Mouse (Mus musculus) heart, postnatal 36 days (tissue): ENCODE measurements around the gene Sec61b. TPM values are rescaled to one million over a fixed set of nuclear protein-coding genes. Genes with fewer than 3 reads are reported as not detected.

Source experiments
- DNase-seq, 2 experiments: peaks; one replicate each; pipeline ENCODE4 v3.0.0; 2021 to 2022
- intact Hi-C: fragments of 180-260 bp; cut with DNase I; formaldehyde crosslinking; loops from one replicate; pipeline ENCODE4 v1.15.1; 2025
- total RNA-seq, 2 experiments: library from RNA; stranded (reverse); gene quantifications; 2 replicates each; pipeline ENCODE4 v1.2.3; 2021

Sec61b gene
- total RNA-seq, 2 experiments from 2014 or later = 22.3 to 22.6 TPM

DNA sequence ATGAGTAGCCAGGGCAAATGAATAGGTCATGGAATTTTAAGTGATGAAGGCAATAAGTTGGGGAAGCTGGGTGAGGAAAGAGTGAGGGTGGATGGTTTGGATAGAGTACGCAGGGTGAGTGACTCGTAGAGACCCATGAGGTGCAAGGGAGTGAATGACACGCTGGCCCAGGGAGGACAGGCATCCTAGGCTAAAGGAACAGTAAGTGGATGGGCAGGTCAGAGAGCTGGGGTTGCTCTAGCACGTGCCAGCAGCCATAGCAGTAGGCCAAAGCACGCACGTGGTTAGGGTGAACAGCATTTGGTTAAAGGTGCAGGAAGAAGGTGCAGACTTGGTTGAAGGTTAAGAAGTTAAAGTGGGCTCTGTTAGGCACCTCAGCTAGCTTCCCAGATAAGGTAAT lies 3.1 kb downstream of the Sec61b start:
- intact Hi-C loops = loop anchor here (10.0 kb wide), 1 partner anchor 123 kb away; the partner anchor contains the start of gene Tgfbr1

DNA sequence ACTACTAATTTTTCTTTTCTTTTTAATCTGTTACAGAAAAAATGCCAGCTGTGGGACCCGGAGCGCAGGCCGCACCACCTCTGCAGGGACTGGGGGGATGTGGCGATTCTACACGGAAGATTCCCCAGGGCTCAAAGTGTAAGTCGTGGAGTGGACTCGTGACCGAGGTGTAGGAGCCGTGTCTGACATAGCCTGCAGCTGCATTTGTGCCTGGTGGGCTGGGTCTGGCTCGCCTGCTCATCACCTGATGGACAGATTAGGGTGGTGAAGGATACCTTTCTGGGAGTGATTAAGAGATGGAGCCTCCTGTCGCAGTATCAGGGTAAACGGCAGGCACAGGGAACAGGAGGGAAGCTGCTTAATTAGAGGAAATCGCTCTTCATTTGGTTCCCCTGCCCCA lies 5.6 kb downstream of the Sec61b start:
- no peak for DNase-seq
- intact Hi-C loops = no loop called here

More for the DNA sequence above, 3.1 kb downstream of the Sec61b start:
- DNase-seq = no peak

DNA sequence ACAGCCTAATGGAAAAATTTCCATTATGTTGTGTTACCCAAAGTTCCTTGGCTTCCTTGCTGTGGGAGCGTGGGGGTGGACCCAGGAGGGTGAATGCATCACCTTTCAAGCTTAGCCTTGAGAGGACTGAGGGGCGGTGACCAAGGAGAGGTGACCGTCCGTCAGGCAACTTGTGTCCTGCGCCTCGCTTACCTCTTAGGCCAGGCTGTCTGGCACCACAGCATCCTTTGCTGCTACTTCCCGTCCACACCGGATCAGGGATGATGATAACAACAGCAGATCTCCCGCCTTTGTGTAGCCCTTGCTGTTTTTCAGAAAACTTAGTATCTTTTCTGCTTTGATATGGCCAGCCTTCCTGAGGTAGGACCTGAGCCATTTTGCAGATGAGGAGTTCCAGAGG lies 6.1 kb downstream of the Sec61b start:
- intact Hi-C loops = no loop called here
- DNase-seq = no peak

DNA sequence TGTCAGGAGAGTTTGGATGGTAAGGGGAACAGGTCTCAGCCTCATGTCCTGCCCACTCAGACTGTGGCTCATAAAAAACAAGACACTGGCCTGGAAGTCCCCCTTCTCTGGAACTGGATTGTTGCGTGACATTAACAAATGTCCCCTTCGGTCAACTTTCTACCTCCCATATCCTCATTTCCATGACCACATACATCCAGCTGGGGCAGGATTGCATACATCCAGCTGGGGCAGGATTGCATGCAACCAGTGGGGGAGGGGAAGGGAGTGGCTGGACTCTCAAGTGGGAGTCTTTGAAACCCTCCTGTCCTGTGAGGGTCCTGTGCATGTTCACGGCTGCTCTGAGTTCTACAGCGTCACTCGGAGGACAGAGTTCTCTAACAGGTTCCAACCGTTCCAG lies 16.8 kb downstream of the Sec61b start:
- no peak for DNase-seq
- intact Hi-C loops = no loop called here

DNA sequence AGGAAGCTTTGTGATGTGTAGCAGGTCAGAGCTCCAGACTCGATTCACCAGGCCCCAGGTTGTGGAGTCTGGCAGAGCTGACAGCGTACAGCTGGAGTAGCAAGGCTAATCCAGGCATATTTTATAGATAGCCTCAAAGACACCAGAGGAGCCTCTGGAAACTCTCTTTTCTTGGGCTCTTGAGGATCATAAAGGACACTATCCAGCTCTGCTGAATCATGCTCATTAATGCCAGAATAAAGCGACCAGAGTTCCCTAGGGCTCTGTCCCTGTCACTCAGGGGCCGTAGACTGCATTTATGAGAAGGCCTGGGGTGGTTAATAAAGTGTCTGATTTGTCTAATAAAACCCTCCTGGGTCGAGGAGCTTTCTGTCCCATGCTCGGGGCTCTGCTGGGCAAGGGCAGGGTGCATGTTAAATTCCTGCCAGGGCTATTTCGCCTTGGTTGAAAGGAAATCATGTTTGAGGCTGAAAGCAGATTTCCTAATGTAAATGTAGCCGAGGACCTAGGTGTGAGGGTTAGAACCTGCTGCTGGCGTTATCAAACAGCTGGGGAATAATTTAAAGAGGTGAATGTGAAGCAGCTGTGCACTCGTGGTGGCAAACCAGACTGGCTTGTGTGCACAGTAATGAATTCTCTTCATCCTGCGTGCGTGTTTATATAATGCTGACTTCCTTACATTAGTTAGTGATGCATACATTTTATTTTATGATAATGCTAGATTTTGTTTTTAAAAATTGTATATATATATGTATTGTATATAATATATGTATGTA lies 18.0 kb downstream of the Sec61b start:
- intact Hi-C loops = no loop called here
- no peak for DNase-seq

DNA sequence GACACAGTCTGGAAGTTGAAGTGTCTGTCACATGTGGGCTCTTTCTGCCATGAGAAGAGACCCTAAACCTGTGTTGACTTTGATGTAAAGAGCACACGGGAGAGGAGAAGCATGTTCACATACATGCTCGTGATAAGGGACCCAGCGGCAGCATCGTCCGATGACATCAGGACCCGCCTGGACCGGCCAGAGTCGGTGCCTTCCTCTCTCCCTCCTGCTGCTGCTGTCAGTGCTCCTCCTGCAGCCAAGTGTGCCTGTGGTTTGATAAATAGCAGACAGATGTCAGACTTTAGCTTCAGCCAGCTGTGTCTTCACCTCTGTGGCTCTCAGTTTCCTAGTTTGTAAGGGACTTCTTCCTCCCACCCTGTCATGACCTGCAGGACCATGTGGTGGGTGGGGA lies 19.0 kb downstream of the Sec61b start:
- DNase-seq = no peak
- intact Hi-C loops = no loop called here

DNA sequence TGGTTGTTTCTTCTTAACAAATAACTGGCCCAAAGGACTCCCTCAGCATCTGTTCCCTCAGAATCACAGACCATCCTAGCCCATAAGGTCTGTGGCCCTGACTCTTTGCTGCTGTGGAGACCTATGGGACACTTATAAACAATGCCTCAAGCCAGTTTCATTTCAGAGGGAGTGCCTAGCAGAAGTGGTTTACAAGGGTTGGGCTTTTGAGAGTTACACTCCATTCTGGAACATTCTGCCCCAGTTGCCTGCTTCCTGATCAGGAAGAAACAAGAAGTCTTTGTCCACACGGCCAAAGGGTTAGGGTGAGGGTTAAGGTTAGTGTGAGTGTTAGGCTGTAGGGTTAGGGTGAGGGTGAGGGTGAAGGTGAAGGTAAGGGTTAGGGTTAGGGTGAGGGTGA lies 19.7 kb downstream of the Sec61b start:
- intact Hi-C loops = no loop called here
- DNase-seq = no peak

DNA sequence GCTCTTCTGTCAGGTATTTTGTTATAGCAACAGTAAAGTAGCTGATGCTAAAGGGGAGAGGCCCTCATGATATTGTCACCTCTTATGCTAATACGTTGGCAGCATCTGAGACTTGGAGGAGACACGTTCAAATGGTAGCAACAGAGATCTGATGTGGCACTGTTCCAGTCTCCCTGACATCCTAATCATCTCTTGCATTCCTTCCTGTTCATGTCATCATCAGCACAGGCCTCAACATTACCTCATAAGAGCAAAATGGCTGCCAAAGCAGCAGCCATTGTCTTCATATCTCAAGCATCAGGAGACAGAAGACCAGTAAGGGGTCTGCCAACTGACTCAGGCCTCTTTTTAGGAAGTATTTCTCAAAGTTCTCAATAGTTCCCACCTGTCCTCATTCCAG lies 20.2 kb downstream of the Sec61b start:
- intact Hi-C loops = no loop called here

DNA sequence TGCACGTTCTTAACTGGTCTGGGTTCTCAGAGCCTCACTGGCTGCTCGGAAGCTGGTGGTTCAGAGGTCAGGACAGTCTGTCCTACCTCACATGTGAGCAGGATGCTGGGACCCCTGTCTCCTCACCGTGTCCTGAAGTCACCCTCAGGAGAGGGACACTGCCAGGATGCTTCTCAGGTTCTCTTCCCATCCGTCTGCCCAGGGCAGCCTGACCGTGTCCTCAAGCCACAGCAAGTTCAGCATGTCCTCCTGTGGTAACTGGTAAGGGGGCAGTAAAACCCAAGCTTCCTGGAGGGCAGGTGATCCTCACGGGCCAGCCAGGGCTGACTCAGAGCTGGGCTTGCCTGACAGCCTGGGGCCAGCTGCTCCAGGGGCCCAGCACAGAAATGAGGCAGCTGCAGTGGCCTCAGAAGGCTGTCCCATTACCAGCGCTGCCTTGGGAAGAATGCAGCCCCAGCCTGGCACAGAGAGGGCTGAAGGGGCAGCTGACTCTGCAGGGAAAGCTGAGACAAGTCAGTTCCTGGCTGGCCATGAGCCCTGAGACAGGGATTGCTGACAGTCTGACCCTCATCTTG lies 23.4 kb downstream of the Sec61b start:
- intact Hi-C loops = no loop called here
- DNase-seq = no peak

More for the DNA sequence above, 20.2 kb downstream of the Sec61b start:
- no peak for DNase-seq

DNA sequence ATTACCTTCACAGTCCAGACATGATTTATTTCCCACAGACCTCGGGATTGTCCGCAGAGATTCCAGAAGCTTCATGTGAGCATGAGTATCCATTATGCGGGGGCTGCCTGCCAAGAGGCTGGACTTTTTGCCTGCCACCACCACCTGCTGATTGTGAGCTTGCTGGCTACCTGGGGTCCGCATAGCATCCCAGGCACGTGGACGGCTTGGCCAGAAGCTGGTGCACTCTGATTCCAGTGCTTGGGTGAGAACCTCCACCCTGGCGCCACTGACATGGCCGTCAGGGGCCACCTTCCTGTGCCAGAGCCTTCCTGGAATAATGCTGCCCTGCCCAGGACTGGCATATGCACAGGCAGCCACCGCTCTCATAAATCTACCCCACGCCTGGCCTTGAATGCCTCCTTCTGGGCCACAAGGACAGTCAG lies 24.7 kb downstream of the Sec61b start:
- intact Hi-C loops = no loop called here
- no peak for DNase-seq

DNA sequence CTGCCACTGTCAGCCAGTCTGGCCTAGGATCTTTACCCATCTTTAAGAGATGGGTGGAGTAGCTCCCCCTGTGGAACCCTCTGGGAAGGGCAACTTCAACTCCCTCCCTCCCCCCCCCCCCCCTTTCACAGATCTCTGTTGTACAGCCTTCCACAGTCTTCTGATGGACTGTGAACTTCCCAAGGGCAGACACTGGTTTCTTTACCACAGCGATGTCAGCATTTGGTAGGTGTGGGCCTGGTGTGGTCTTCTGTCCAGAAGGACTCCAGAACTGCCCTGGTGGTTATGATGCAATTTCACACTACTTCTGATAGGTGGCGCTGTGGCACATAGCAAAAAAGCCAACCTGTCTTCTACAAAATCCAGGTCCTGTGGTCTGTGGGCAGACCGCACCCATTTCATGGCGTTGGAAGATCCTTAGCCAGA lies 28.1 kb downstream of the Sec61b start:
- peak; percentile 22 to 44 for DNase-seq
- intact Hi-C loops = loop anchor here (5.0 to 10.0 kb wide), 2 partner anchors 65 to 692 kb away; no protein-coding TSS in a partner anchor

DNA sequence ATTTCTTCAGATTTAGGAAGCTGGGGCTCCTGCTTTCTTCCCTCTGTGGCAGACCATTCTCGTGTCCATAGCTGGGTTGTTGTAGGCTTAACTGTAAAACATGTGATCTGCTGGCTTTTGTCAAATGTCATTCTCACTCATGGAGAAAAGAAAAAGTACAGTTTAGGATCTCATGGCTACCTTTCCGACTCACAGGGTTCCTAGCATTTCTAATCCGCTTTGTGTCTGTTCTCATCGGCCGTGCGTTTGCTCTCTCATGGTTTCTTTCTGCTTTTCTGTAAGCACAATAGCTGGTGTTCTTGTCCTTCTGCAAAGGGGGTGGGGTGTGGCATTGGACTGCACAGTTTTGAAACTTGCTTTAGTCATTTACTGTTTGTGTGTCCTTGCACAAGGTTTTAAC lies 28.6 kb downstream of the Sec61b start:
- intact Hi-C loops = loop anchor here (5.0 to 10.0 kb wide), 2 partner anchors 66 to 692 kb away; no protein-coding TSS in a partner anchor

DNA sequence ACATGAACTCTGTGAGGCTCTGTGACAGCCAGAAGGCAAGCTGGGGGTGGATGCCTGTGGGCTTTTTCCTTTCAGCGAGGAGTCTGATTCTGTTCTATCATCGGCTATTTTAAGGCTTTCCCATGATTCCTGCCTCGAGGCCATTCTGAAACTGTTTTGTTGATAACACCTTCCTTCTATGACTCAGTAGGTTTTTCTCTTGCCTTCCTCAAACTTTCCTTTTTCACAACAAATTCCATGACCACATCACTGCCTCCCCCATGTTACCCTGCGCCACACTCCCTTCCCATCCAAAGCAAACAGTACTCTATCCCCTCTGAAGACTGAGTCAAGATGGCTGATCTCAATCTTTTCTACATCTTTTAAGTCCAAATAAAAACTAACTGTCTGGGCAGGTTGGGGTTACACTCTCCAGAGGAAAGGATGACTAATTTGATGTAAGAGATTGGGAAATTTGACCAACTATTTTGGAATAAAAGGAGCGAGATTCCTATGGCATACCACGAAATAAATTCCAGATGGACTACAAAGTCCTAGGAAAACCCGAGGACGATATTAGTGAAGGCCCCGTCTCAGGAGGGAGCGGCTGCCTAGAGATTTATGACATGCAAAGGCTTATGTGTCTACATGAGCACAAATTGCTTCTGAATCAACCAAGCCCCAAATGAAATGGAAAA lies 30.5 kb downstream of the Sec61b start:
- intact Hi-C loops = loop anchor here (5.0 to 10.0 kb wide), 2 partner anchors 68 to 690 kb away; no protein-coding TSS in a partner anchor
- DNase-seq = no peak

More for the DNA sequence above, 28.6 kb downstream of the Sec61b start:
- DNase-seq = no peak

DNA sequence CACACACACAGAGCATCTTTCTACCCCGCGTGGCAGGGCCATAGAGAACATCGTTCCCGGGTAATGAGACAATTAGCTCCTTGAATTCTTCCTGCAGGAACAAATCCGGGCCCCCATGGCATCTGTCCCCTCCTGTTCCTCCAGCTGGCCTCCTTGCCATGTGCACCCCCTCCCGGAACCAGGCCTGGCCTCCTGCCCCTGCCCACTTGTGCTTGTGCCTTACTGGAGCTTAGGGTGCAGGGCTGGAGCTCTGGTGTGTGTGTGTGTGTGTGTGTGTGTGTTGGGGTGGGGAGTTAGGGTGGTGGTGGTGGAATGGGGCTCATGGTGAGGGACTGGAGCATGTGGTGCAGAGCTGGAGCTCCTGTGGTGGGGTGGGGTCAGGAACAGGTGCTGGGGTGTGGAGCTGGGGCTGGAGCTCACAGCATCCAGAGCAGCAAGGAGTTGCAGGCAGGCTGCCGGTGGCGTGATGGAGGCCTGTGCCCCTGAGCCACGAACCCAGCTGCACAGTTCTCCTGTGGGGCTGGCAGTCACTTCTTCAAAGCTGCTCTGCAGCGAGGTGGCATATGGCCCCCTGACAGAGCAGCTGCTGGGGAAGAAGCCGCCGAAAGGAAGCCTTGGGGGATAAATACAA lies 44.2 kb downstream of the Sec61b start:
- no peak for DNase-seq
- intact Hi-C loops = no loop called here

DNA sequence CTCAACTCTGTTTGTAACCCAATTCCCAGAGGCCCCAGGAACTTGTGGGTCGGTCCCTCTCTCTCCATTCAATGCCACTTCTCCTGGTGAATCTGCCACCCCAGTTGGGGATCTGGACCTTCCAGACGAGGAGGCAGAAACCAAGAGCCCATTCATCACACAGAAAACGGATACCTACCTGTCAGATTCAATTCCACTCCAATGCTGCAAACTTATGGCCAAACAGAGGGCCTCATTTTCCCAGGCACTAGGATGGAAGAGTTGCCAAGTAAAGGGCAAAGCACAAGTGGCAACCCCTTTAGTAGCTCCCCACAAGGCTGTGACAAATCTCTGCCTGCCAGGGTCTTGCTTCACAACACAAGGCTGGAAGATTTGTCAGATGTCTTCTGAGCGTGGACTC lies 45.6 kb downstream of the Sec61b start:
- intact Hi-C loops = loop anchor here (5.0 kb wide), 1 partner anchor 677 kb away; no protein-coding TSS in a partner anchor
- no peak for DNase-seq

DNA sequence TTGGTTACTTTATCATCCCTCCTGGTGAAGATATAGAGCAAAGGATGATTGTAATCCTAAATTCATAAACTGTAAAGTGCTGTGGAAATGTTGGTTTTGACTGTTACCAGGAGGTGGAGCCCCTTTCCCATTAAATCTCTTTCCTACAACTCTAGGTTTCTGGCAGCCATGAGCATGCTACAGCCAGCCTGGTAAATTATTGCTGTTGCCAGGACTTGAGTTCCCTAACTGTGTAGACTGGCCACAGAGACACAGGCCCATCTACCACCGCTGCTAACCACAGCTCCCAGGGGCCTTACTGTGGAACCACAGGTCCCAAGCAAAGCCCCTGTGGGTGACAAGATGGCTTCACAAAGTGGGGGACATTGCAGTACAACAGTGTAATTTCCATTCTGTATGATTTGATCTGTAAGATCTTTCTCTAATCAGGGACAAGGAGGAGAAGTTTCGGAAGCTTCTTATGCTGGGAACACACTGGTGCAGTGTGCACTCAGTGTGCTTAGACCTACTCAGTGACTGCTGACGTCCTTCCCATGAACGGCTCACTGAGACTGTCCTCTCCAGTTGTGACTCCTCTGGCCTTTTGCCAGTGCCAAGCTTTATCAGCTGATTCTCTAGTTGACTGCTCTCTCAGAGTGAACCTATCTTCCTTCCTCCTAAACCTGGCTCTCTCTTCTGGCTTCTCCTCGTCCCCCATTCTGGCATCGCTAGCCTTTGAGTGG lies 47.6 kb downstream of the Sec61b start:
- DNase-seq = peak; percentile 9 to 10
- intact Hi-C loops = loop anchor here (1.0 to 5.0 kb wide), 2 partner anchors 675 to 859 kb away; no protein-coding TSS in a partner anchor

DNA sequence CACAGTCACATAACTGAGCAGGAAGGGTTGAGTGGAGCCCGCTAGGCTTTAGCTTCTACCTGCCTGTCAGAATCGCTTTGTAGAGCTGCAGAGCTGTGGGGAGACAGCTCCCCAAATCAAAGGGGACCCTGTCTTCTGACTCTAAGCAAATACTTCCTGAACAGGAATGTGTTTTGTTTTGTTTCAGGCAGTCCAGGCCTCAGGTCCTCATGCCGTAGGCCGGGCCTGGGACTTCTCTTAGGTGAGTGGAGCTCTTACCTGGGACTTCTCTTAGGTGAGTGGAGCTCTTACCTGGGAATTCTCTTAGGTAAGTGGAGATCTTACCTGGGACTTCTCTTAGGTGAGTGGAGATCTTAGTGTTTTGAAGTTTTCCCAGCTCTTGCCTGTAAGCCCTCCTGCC lies 55.4 kb downstream of the Sec61b start:
- intact Hi-C loops = no loop called here
- no peak for DNase-seq
